Mouse (Mus musculus) lung, postnatal 0 days (tissue): ENCODE data around the gene Dcpp2.

ENCODE experiments used
- CTCF ChIP-seq: IDR thresholded peaks from 2 replicates; pipeline ENCODE4 v1.5.1; 2016; ENCODE audit warnings: antibody characterized with exemption, mild to moderate bottlenecking
- EP300 ChIP-seq: IDR thresholded peaks from 2 replicates; pipeline ENCODE4 v1.6.1; 2016; ENCODE audit warnings: antibody characterized with exemption, mild to moderate bottlenecking, control low read depth

GRCm38 (mm10) chr17:23877166-23877565 is 3.5 kb upstream of the Dcpp2 start:
- TF ChIP-seq EP300 (no peak), CTCF (no peak)
